Mouse (Mus musculus) adrenal gland, postnatal 36 days (tissue): ENCODE measurements at regions not wholly inside any gene's neighbourhood (a gene's known extent, or its start where the extent isn't known, plus 50 kb on each side); places are given as distances from the start of the nearest gene placed in this dataset. TPM values are rescaled to one million over a fixed set of nuclear protein-coding genes. Genes with fewer than 3 reads are reported as not detected.
A peak's percentile ranks its signal among the peaks of the same experiment; 100 is the strongest.
"Not testable (repeated sequence)": the region's sequence is repeated elsewhere in the genome, so short reads cannot be mapped to it uniquely, and the experiment has no call there.

Source experiments
- DNase-seq, 2 experiments: peaks; one replicate each; pipeline ENCODE4 v3.0.0; 2021; ENCODE audit warnings: mixed read lengths in 1 of 2
- microRNA-seq: library from miRNA; unstranded; fragments of <30 nt; microRNA quantifications from one replicate; pipeline ENCODE4 v1.2.0, GENCODE M21; 2021

GRCm38 (mm10) chr1:165017793-165018192 is 82.5 kb upstream of the Xcl1 start:
- no peak for DNase-seq

- no peak for DNase-seq
These were observed 79.0 kb upstream of the Xcl1 start for GRCm38 (mm10) chr1:165014328-165014727.

GRCm38 (mm10) chr1:165013428-165013827 is 78.1 kb upstream of the Xcl1 start:
- DNase-seq = no peak

GRCm38 (mm10) chr1:165012376-165012775 is 77.0 kb upstream of the Xcl1 start:
- DNase-seq = peak in 1 of 2 experiments; percentile 9

- DNase-seq = peak in 1 of 2 experiments; percentile 24
These were observed 64.2 kb upstream of the Xcl1 start for GRCm38 (mm10) chr1:164999515-164999914.

- no peak for DNase-seq
These were observed 63.3 kb upstream of the Xcl1 start for GRCm38 (mm10) chr1:164998621-164999020.

- no peak for DNase-seq
These were observed 62.3 kb upstream of the Xcl1 start for GRCm38 (mm10) chr1:164997660-164998059.

- no peak for DNase-seq
These were observed 58.9 kb upstream of the Xcl1 start for GRCm38 (mm10) chr1:164994247-164994660.

GRCm38 (mm10) chr1:164993175-164993875 is 58.0 kb upstream of the Xcl1 start:
- peak in 1 of 2 experiments; percentile 4 for DNase-seq

GRCm38 (mm10) chr1:164988982-164989381 is 53.7 kb upstream of the Xcl1 start:
- DNase-seq = peak in 1 of 2 experiments; percentile 9

GRCm38 (mm10) chr1:164988191-164988590 is 52.9 kb upstream of the Xcl1 start:
- no peak for DNase-seq

- not testable (repeated sequence) for DNase-seq
These were observed 50.2 kb upstream of the Xcl1 start for GRCm38 (mm10) chr1:164985521-164985920.

Small RNA genes lying in the stretch of these regions (microRNA-seq; reads per million reads assigned to microRNA genes)
- gene Gm26042 = not detected
